Mouse (Mus musculus) CH12.LX (cell line): Measurements from ENCODE around the gene Tspan9.

Experiments used
- ELF1 ChIP-seq: IDR thresholded peaks from 2 replicates; pipeline ENCODE4 v1.6.1; 2014; ENCODE audit warnings: low read depth, mild to moderate bottlenecking, inconsistent platforms, low read length, improper control_type of control experiment
- ZMIZ1 ChIP-seq: IDR thresholded peaks from 2 replicates; pipeline ENCODE4 v1.6.1; 2012; ENCODE audit warnings: low read depth, mild to moderate bottlenecking, inconsistent platforms, low read length, improper control_type of control experiment
- ZNF384 ChIP-seq: IDR thresholded peaks from 2 replicates; pipeline ENCODE4 v1.6.1; 2012; ENCODE audit warnings: low read depth, low read length, improper control_type of control experiment, inconsistent platforms

GRCm38 (mm10) chr6:127945725-127946124, 197.7 kb downstream of the Tspan9 start:
- TF ChIP-seq ZNF384 (no peak), ELF1 (no peak), ZMIZ1 (no peak)
